11 mouse cellular contexts compared by ENCODE assay signal in the genomic region with DNA sequence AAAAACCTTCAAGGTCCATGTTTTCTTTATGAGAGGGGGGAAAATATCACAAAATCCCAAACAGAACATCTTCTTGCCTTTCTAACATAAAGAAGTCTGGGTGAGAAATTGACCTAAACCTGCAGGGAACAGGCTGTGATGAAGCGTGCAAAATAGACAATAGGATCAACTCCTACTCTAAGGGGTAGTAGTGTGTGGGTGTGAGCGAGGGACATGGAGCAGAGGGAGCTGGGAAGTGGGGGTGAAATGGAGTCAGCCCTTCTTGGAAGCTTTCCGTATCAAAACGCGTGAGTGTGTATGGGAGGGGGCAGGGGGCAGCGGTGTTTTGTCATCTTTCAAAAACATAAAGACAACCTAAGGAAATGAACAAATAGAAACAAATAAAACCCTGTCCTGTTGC. TPM values are rescaled to one million over a fixed set of nuclear protein-coding genes. Genes with fewer than 3 reads are reported as not detected.
DNase-seq lines count a peak whose midpoint lies in the region; ATAC-seq and TF ChIP-seq lines count a peak whose summit lies in the region.
"Had no signal": no experiment of that assay in that cellular context is flagged by ENCODE, and none has a peak within 500 bp of the region (broad histone marks: within the 10 kb centered on the region; RNA-seq: fewer than 3 reads in every experiment).

No protein-coding gene starts in this region.

- WGBS in kidney, embryonic 15.5 days: 53% methylated on average over 6 of the region's 6 CpGs
- WGBS in kidney, embryonic 14.5 days: 54% methylated on average over 6 of the region's 6 CpGs
- WGBS in embryonic facial prominence, embryonic 11.5 days: 40% methylated on average over 6 of the region's 6 CpGs
- WGBS in hindbrain, embryonic 10.5 days: 31% methylated on average over 6 of the region's 6 CpGs
- 20% methylated on average over 6 of the region's 6 CpGs for WGBS in midbrain, embryonic 14.5 days

- H3K27ac ChIP-seq in kidney, embryonic 15.5 days: no peak overlapping the region
- H3K27ac ChIP-seq in kidney, embryonic 14.5 days (ENCODE audit: low read depth, low read length): no peak overlapping the region
- H3K27ac ChIP-seq in embryonic facial prominence, embryonic 11.5 days (replicated peaks; ENCODE audit: low read depth, low read length): no peak overlapping the region
- 0 out of 2 replicates have a peak overlapping the region, but pooled peaks have one; percentile 81 for H3K27ac ChIP-seq in hindbrain, embryonic 10.5 days
- H3K27ac ChIP-seq in midbrain, embryonic 14.5 days (replicated peaks; ENCODE audit: low read depth, low read length): no peak overlapping the region
- H3K27ac ChIP-seq in gastrocnemius, adult 2 months: no peak overlapping the region

- H3K4me3 ChIP-seq in kidney, embryonic 15.5 days (replicated peaks): peak overlapping the region; percentile 43; the same call in 1 of the 2 replicates
- H3K4me3 ChIP-seq in kidney, embryonic 14.5 days (ENCODE audit: low read length): no peak overlapping the region
- H3K4me3 ChIP-seq in embryonic facial prominence, embryonic 11.5 days (ENCODE audit: low read depth, low read length): no peak overlapping the region; the same call in 1 of the 2 replicates
- peak overlapping the region; percentile 63 for H3K4me3 ChIP-seq in hindbrain, embryonic 10.5 days
- peak overlapping the region; percentile 56 for H3K4me3 ChIP-seq in midbrain, embryonic 14.5 days (replicated peaks; ENCODE audit: low read depth, low read length)
- H3K4me3 ChIP-seq in gastrocnemius, adult 2 months: no peak overlapping the region

- no peak for TF ChIP-seq CTCF in gastrocnemius, adult 2 months (IDR thresholded peaks at IDR 0.05)

- ATAC-seq in kidney, embryonic 15.5 days (replicated peaks; ENCODE audit: low FRiP score): no peak
- no peak for ATAC-seq in kidney, embryonic 14.5 days (ENCODE audit: low FRiP score, low TSS enrichment)
- ATAC-seq in embryonic facial prominence, embryonic 11.5 days (replicated peaks; ENCODE audit: insufficient number of reproducible peaks, low FRiP score, low TSS enrichment, low read depth): 0 out of 2 replicates have a peak, but pooled peaks have one; percentile 44
- no peak for ATAC-seq in midbrain, embryonic 14.5 days (ENCODE audit: low FRiP score, low TSS enrichment)

- H3K27me3 ChIP-seq in kidney, embryonic 15.5 days: peaks cover 43% of the 10 kb centered on the region
- peaks cover 24% of the 10 kb centered on the region for H3K27me3 ChIP-seq in kidney, embryonic 14.5 days (ENCODE audit: control insufficient read depth, insufficient read depth, low read length)
- peaks cover 7% of the 10 kb centered on the region; the same call in 1 of the 2 replicates for H3K27me3 ChIP-seq in embryonic facial prominence, embryonic 11.5 days (ENCODE audit: control insufficient read depth, insufficient read depth, low read length)
- peaks cover 42% of the 10 kb centered on the region for H3K27me3 ChIP-seq in hindbrain, embryonic 10.5 days (ENCODE audit: insufficient read depth, poor library complexity, severe bottlenecking)
- 0 out of 2 replicates have a peak, but pooled peaks cover 3% of the 10 kb centered on the region for H3K27me3 ChIP-seq in midbrain, embryonic 14.5 days (ENCODE audit: control insufficient read depth, insufficient read depth, low read length)

- H3K9ac ChIP-seq in kidney, embryonic 15.5 days: no peak overlapping the region
- no peak overlapping the region for H3K9ac ChIP-seq in kidney, embryonic 14.5 days (ENCODE audit: low read depth, low read length)
- H3K9ac ChIP-seq in embryonic facial prominence, embryonic 11.5 days (replicated peaks; ENCODE audit: low read length): no peak overlapping the region; the same call in 1 of the 2 replicates
- peak overlapping the region; percentile 69; the same call in 1 of the 2 replicates for H3K9ac ChIP-seq in midbrain, embryonic 14.5 days (replicated peaks; ENCODE audit: low read length)

- no peaks in the 10 kb centered on the region for H3K36me3 ChIP-seq in kidney, embryonic 15.5 days
- no peaks in the 10 kb centered on the region for H3K36me3 ChIP-seq in kidney, embryonic 14.5 days (ENCODE audit: control insufficient read depth, insufficient read depth, low read length)
- H3K36me3 ChIP-seq in embryonic facial prominence, embryonic 11.5 days (replicated peaks; ENCODE audit: control insufficient read depth, insufficient read depth, low read depth, low read length): no peaks in the 10 kb centered on the region
- H3K36me3 ChIP-seq in hindbrain, embryonic 10.5 days: no peaks in the 10 kb centered on the region
- no peaks in the 10 kb centered on the region for H3K36me3 ChIP-seq in midbrain, embryonic 14.5 days (ENCODE audit: control insufficient read depth, insufficient read depth, low read length)

- no peak for DNase-seq in embryonic facial prominence, embryonic 11.5 days (ENCODE audit: low spot score)
- DNase-seq in hindbrain, embryonic 10.5 days (ENCODE audit: low spot score): no peak
- no peak for DNase-seq in midbrain, embryonic 14.5 days
- DNase-seq in gastrocnemius, adult 2 months: no peak
- DNase-seq in thymus, postnatal 10 days (ENCODE audit: low spot score in 2 of 2): no peak
- DNase-seq in right cerebral cortex, postnatal 10 days (ENCODE audit: low spot score in 2 of 2): no peak
- DNase-seq: thymus, adult 2 months had no signal

- peaks cover 5% of the 10 kb centered on the region; the same call in 1 of the 2 replicates for H3K4me1 ChIP-seq in kidney, embryonic 15.5 days
- no peaks in the 10 kb centered on the region for H3K4me1 ChIP-seq in kidney, embryonic 14.5 days (ENCODE audit: control insufficient read depth, insufficient read depth, low read length)
- no peaks in the 10 kb centered on the region; the same call in 1 of the 2 replicates for H3K4me1 ChIP-seq in embryonic facial prominence, embryonic 11.5 days (ENCODE audit: control insufficient read depth, insufficient read depth, low read length)
- H3K4me1 ChIP-seq in hindbrain, embryonic 10.5 days (replicated peaks): peaks cover 13% of the 10 kb centered on the region
- H3K4me1 ChIP-seq in midbrain, embryonic 14.5 days (ENCODE audit: control insufficient read depth, insufficient read depth, low read length): peaks cover 14% of the 10 kb centered on the region

- H3K9me3 ChIP-seq in kidney, embryonic 15.5 days (replicated peaks): no peaks in the 10 kb centered on the region
- H3K9me3 ChIP-seq in kidney, embryonic 14.5 days (ENCODE audit: control insufficient read depth, low read length): no peaks in the 10 kb centered on the region
- no peaks in the 10 kb centered on the region for H3K9me3 ChIP-seq in embryonic facial prominence, embryonic 11.5 days (replicated peaks; ENCODE audit: control insufficient read depth, low read length)
- H3K9me3 ChIP-seq in hindbrain, embryonic 10.5 days: no peaks in the 10 kb centered on the region
- no peaks in the 10 kb centered on the region for H3K9me3 ChIP-seq in midbrain, embryonic 14.5 days (ENCODE audit: control insufficient read depth, low read length)

- intact Hi-C loops in gastrocnemius, adult 2 months (cut with DNase I): no loop called here

- peak overlapping the region; percentile 83 for H3K4me2 ChIP-seq in kidney, embryonic 15.5 days
- H3K4me2 ChIP-seq in kidney, embryonic 14.5 days (replicated peaks; ENCODE audit: low read depth, low read length): no peak overlapping the region; the same call in 1 of the 2 replicates
- H3K4me2 ChIP-seq in embryonic facial prominence, embryonic 11.5 days (ENCODE audit: low read depth, low read length): peak overlapping the region; percentile 86
- peak overlapping the region; percentile 96 for H3K4me2 ChIP-seq in midbrain, embryonic 14.5 days (ENCODE audit: low read length)

RNA-seq across cellular contexts. Expression of a gene that starts 0.5 kb away (rescaled TPM):
- not detected in 2 replicates for polyA plus RNA-seq in kidney, embryonic 15.5 days (2015; fragmentation: Nextera tagmentation; extraction: Ambion mirVana)
- 0.12 TPM in 1 of 2 replicates, not detected in the other for polyA plus RNA-seq in kidney, embryonic 14.5 days (2014; fragmentation: Nextera tagmentation; extraction: Ambion mirVana)
- not detected in 2 replicates for polyA plus RNA-seq in embryonic facial prominence, embryonic 11.5 days (2014; fragmentation: Nextera tagmentation; extraction: Ambion mirVana)
- polyA plus RNA-seq in hindbrain, embryonic 10.5 days (2016; fragmentation: Nextera tagmentation; extraction: Ambion mirVana): 0.06 TPM in 1 of 2 replicates, not detected in the other
- polyA plus RNA-seq in midbrain, embryonic 14.5 days (2014; fragmentation: Nextera tagmentation; extraction: Ambion mirVana): 1.3 and 1.8 TPM in 2 replicates
- total RNA-seq in gastrocnemius, adult 2 months (2021): not detected
- total RNA-seq: common myeloid progenitor, adult 5-6 weeks had no signal
- polyA plus RNA-seq: gonadal fat pad, adult 2 months; thymus, adult 2 months had no signal

RNA-seq across cellular contexts. Expression of a gene that starts 8.6 kb away (rescaled TPM):
- 0.76 and 2.2 TPM in 2 replicates for polyA plus RNA-seq in kidney, embryonic 15.5 days (2015; fragmentation: Nextera tagmentation; extraction: Ambion mirVana)
- 1.3 and 1.8 TPM in 2 replicates for polyA plus RNA-seq in kidney, embryonic 14.5 days (2014; fragmentation: Nextera tagmentation; extraction: Ambion mirVana)
- 0.77 and 1.8 TPM in 2 replicates for polyA plus RNA-seq in embryonic facial prominence, embryonic 11.5 days (2014; fragmentation: Nextera tagmentation; extraction: Ambion mirVana)
- polyA plus RNA-seq in hindbrain, embryonic 10.5 days (2016; fragmentation: Nextera tagmentation; extraction: Ambion mirVana): 0.29 and 0.49 TPM in 2 replicates
- polyA plus RNA-seq in midbrain, embryonic 14.5 days (2014; fragmentation: Nextera tagmentation; extraction: Ambion mirVana): 2.0 and 4.5 TPM in 2 replicates
- total RNA-seq in gastrocnemius, adult 2 months (2021): 1 to 10 TPM; 1.6 to 2.1 TPM
- total RNA-seq: common myeloid progenitor, adult 5-6 weeks had no signal

Comparison
In these comparisons a context has a peak if more than half of its experiments do, and no peak if none do; other contexts are left out.
1. H3K4me3 ChIP-seq: peak in kidney, embryonic 15.5 days (single experiment), hindbrain, embryonic 10.5 days (single experiment) and midbrain, embryonic 14.5 days (single experiment); none in kidney, embryonic 14.5 days (single experiment), embryonic facial prominence, embryonic 11.5 days (single experiment) and gastrocnemius, adult 2 months (single experiment).